Mouse (Mus musculus) CD4-positive, CD25-positive, alpha-beta regulatory T cell, adult 9 weeks (primary cell): Measurements from ENCODE around the gene 9330159F19Rik. TPM values are rescaled to one million over a fixed set of nuclear protein-coding genes. Genes with fewer than 3 reads are reported as not detected.

ENCODE experiments used
- polyA plus RNA-seq: library from polyadenylated mRNA; unstranded; fragments of 100-300 nt; shearing (Covaris generic); gene quantifications from one replicate; pipeline ENCODE4 v1.2.1, GENCODE M21; 2017

The 9330159F19Rik gene
- polyA plus RNA-seq, result not detected

GRCm38 (mm10) chr10:29211453-29211852, at the start of gene 9330159F19Rik:
TSS of gene 9330159F19Rik (plus strand) at chr10:29211606.

GRCm38 (mm10) chr10:29198642-29199041, 12.8 kb upstream of the 9330159F19Rik start, which contains the start of gene Gm49353:
TSS of gene Gm49353 (plus strand) at chr10:29198954.

Other genes with a start within 250 kb of the 9330159F19Rik start
- not detected for gene 2310057J18Rik, start 225.3 kb upstream of the 9330159F19Rik start, polyA plus RNA-seq
- not detected for gene Soga3, start 67.8 kb upstream of the 9330159F19Rik start, polyA plus RNA-seq
- not detected for gene Gm49353, start 12.7 kb upstream of the 9330159F19Rik start, polyA plus RNA-seq
- 21.3 TPM for gene Echdc1, start 101.6 kb downstream of the 9330159F19Rik start, polyA plus RNA-seq
- 86.8 TPM for gene Rnf146, start 150.8 kb downstream of the 9330159F19Rik start, polyA plus RNA-seq